Mouse (Mus musculus): Measurements from ENCODE around the gene Lrit2. TPM values are rescaled to one million over a fixed set of nuclear protein-coding genes. Genes with fewer than 3 reads are reported as not detected.

The Lrit2 gene
- total RNA-seq, 2 experiments from 2014 or later, result not detected

- DNase-seq, result no peak
Observed at GRCm38 (mm10) chr14:37111371-37111770, 43.6 kb downstream of the Lrit2 start.

DNA sequence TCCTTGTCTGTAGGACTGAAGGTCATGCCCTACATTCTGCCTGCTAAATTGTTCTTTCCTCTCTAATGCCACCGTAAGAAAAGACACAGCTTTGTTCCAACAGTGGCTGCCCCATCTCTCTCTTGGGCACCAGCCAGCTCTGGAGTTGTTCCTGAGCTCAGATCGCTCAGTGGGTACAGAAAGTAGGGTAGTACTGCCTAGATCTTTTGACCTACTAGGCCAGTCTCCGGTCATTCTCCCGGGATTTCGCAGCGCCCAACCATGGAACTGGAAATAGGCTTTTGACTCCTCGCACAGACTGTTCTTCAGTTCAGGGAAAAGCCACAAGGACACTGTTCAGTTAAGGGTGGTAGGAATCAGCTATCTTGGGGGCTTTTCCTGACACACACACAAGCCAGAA lies 45.2 kb downstream of the Lrit2 start:
- DNase-seq, result peak; percentile 10 to 43

DNA sequence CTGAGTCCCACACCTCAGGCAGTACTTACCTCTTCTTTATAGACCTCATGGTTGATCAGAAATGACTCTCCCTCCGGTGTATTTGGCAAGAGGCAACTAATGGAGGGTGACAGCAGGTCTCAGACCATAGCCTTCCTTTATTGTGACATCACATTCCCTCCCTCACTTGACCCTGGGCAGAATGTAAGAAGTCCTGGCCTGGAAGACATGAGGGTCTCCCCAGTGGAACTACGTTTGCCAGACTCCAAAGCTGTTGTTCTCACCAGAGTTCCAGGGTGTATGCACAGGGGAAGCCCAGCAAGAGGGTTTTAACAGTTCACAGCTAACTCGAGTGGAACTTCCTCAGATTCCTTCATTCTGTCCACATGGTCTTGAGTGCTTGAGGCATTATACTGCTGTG lies 46.2 kb downstream of the Lrit2 start, which contains the start of gene 2610528A11Rik:
Gene 2610528A11Rik, minus strand, starts transcription at position 101 of the 400 bp plus-strand sequence.
- no peak for DNase-seq

DNA sequence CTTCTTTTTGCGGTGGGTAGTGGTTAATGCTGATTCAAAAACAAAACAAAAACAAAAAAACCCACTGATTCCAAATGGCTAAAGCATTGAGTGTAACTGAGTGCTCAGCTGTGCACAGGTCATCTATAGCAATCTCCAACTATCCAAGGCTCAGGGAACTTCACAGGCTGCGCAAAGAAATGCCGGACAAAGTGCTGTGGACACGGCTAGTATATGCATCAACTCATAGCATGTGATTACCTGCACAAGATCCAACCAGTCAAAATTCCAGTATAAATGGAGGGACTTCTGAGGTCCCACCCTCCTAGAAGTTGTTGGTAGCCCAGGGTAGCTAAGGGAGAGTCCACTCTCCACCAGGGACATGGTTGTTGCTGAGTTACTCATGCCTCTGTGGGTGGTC lies 51.5 kb downstream of the Lrit2 start:
- no peak for DNase-seq

Other genes with a start within 250 kb of the Lrit2 start
- 10 to 100 TPM; 32.2 to 40.0 TPM for gene Ccser2, start 99.2 kb upstream of the Lrit2 start, total RNA-seq (2021)
- gene Rgr, start 19.0 kb upstream of the Lrit2 start, total RNA-seq (2021), result not detected
- not detected for gene Lrit1, start 13.1 kb upstream of the Lrit2 start, total RNA-seq (2021)
- under 1 TPM; 0.16 to 0.17 TPM for gene Cdhr1, start 30.4 kb downstream of the Lrit2 start, total RNA-seq (2021)
- 1 to 10 TPM in 1 of 2 experiments, under 1 TPM in 1; 0.86 to 1.3 TPM for gene 2610528A11Rik, start 46.1 kb downstream of the Lrit2 start, total RNA-seq (2021)
- 100 to 1,000 TPM; 675 to 807 TPM for gene Ghitm, start 67.3 kb downstream of the Lrit2 start, total RNA-seq (2021)